Mouse (Mus musculus) lung, embryonic 14.5 days (tissue): ENCODE measurements at regions not wholly inside any gene's neighbourhood (a gene's known extent, or its start where the extent isn't known, plus 50 kb on each side); places are given as distances from the start of the nearest gene placed in this dataset.
"Not testable (repeated sequence)": the region's sequence is repeated elsewhere in the genome, so short reads cannot be mapped to it uniquely, and the experiment has no call there.

Source experiments
- ATAC-seq: fragments of 200-750 bp; cut with Nextera tagmentation; 2 replicates; pipeline ENCODE4 v1.8.0; 2017; ENCODE audit warnings: mild to moderate bottlenecking, moderate TSS enrichment, moderate library complexity; ENCODE audit not compliant: insufficient read depth
- DNase-seq: peaks from one replicate; pipeline ENCODE4 v3.0.0-alpha.2; 2015
- H3K27ac ChIP-seq: fragments of 300-500 bp; sonication (generic); 2 replicates; pipeline ENCODE4 v1.5.1; 2014; ENCODE audit warnings: low read depth, mild to moderate bottlenecking, moderate library complexity
- H3K27me3 ChIP-seq: fragments of 300-500 bp; sonication (generic); 2 replicates; pipeline ENCODE4 v1.6.1; 2014; ENCODE audit warnings: low read length, control low read depth; ENCODE audit not compliant: insufficient read depth
- H3K36me3 ChIP-seq: fragments of 300-500 bp; sonication (generic); 2 replicates; pipeline ENCODE4 v1.6.1; 2014; ENCODE audit warnings: control low read depth; ENCODE audit not compliant: insufficient read depth
- H3K4me1 ChIP-seq: fragments of 300-500 bp; sonication (generic); 2 replicates; pipeline ENCODE4 v1.6.1; 2014; ENCODE audit warnings: antibody characterized with exemption, control low read depth; ENCODE audit not compliant: insufficient read depth
- H3K4me2 ChIP-seq: fragments of 300-500 bp; sonication (generic); 2 replicates; pipeline ENCODE4 v1.6.1; 2014; ENCODE audit warnings: mild to moderate bottlenecking
- H3K4me3 ChIP-seq: fragments of 300-500 bp; sonication (generic); 2 replicates; pipeline ENCODE4 v1.5.1; 2014; ENCODE audit warnings: low read depth, low read length
- H3K9ac ChIP-seq: fragments of 300-500 bp; sonication (generic); 2 replicates; pipeline ENCODE4 v1.6.1; 2014
- H3K9me3 ChIP-seq: fragments of 300-500 bp; sonication (generic); 2 replicates; pipeline ENCODE4 v1.6.1; 2016; ENCODE audit warnings: low read depth, low read length, control low read depth
- CTCF ChIP-seq: IDR thresholded peaks from 2 replicates; pipeline ENCODE4 v1.5.1; 2016; ENCODE audit warnings: antibody characterized with exemption, low read depth
- WGBS: fragments of 180-500 bp; shearing (Covaris S2); extraction: QIAGEN DNeasy Blood & Tissue Kit; methylation state at CpG from one replicate; pipeline ENCODE4 v1.1.7; 2014; 5-methylcytosine and 5-hydroxymethylcytosine counted together

DNA sequence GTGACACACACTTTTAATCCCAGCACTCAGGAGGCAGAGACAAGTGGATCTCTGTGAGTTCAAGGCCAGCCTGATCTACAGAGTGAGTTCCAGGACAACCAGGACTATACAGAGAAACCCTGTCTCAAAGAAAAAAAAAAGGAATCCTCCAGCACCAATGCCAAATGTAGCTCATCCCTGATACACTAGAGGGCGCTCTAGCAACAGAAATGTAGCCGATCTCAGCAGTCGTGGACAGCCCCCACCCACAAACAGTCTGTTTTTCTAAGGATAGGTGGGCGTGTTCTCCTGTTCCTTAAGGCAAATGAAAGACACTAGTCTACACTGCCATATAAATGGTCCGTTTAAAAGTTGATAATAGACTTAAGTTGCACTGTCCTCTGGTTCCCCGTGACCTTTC is 2447.9 kb upstream of the Gm8797 start:
- not testable (repeated sequence) for H3K36me3 ChIP-seq, H3K27ac ChIP-seq, H3K9ac ChIP-seq, DNase-seq, H3K9me3 ChIP-seq, H3K27me3 ChIP-seq, H3K4me2 ChIP-seq, H3K4me3 ChIP-seq, H3K4me1 ChIP-seq, ATAC-seq
- 25% methylated on average over 6 of the region's 6 CpGs for WGBS

DNA sequence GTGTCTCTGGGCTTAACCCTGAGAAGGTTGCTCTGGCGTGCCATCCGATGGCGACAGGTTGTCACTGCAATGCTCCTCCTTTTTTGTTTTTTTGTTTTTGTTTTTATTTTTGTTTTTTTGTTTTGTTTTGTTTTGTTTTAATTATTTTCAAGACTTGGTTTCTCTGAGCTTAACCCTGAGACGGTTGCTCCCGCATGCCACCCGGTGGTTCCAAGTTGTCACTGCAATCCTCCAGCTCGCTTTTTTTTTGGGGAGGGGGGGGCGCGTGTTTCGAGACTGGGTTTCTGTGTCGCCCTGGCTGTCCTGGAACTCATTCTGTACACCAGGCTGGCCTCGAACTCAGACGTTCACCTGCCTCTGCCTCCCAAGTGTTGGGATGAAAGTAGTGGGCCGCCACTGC is 2442.1 kb upstream of the Gm8797 start:
- H3K4me3 ChIP-seq, result no peak overlapping the region
- no peak for TF ChIP-seq CTCF
- H3K27ac ChIP-seq, result no peak overlapping the region
- no peaks in the 10 kb centered on the region for H3K9me3 ChIP-seq
- H3K36me3 ChIP-seq, result no peaks in the 10 kb centered on the region
- no peaks in the 10 kb centered on the region for H3K4me1 ChIP-seq
- no peak overlapping the region for H3K9ac ChIP-seq
- no peak for DNase-seq
- H3K27me3 ChIP-seq, result no peaks in the 10 kb centered on the region
- no peak for ATAC-seq
- H3K4me2 ChIP-seq, result no peak overlapping the region
- WGBS, result 51% methylated on average over 14 of the region's 14 CpGs

DNA sequence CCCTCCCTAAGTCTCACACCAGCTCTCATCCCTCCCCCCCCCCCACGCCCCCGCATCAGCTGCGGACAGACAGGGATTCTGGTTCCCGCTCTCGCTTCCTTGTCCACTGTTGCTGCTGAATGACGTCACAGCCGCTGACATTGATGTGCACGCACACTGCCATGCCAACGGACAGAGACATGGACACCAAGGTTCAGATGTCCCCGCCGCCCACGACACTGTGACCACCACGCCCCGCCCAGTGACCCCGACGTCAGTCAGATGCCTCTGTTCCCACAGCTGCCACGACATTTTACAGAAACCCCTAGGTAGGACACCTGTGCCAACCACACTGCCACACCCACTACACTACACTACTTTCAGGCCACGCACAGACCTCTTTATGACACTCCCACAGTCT is 2441.6 kb upstream of the Gm8797 start:
- ATAC-seq, result no peak
- H3K36me3 ChIP-seq, result no peaks in the 10 kb centered on the region
- no peaks in the 10 kb centered on the region for H3K9me3 ChIP-seq
- WGBS, result 45% methylated on average over 17 of the region's 18 CpGs
- no peak for DNase-seq
- no peak overlapping the region for H3K4me3 ChIP-seq
- H3K27ac ChIP-seq, result no peak overlapping the region
- no peak for TF ChIP-seq CTCF
- no peaks in the 10 kb centered on the region for H3K27me3 ChIP-seq
- H3K4me1 ChIP-seq, result no peaks in the 10 kb centered on the region
- H3K9ac ChIP-seq, result no peak overlapping the region
- no peak overlapping the region for H3K4me2 ChIP-seq

DNA sequence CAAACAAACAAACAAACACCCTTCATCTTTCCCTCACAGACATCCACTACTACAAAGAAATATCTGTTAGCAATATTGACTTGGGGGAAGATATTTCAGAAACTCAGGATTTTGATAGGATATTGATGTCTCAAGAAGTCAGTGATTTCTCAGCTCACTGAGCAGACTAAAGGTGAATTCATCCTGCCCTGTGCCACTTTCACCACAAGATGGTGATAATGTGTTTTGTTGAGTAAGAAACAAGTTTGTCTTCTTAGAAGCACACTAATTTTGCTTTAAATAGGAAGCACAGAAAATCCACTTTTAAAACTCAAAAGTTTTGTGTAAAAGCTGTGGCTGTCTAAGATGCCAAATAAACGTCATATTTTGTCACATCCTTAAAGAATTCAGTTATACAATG is 2439.8 kb upstream of the Gm8797 start:
- no peaks in the 10 kb centered on the region for H3K36me3 ChIP-seq
- DNase-seq (no peak), ATAC-seq (no peak)
- H3K4me3 ChIP-seq, result no peak overlapping the region
- no peaks in the 10 kb centered on the region for H3K4me1 ChIP-seq
- TF ChIP-seq CTCF, result no peak
- H3K9ac ChIP-seq, result no peak overlapping the region
- WGBS, result 40% methylated on average over 1 of the region's 1 CpGs
- no peak overlapping the region for H3K27ac ChIP-seq
- H3K4me2 ChIP-seq, result no peak overlapping the region
- no peaks in the 10 kb centered on the region for H3K9me3 ChIP-seq
- no peaks in the 10 kb centered on the region for H3K27me3 ChIP-seq

DNA sequence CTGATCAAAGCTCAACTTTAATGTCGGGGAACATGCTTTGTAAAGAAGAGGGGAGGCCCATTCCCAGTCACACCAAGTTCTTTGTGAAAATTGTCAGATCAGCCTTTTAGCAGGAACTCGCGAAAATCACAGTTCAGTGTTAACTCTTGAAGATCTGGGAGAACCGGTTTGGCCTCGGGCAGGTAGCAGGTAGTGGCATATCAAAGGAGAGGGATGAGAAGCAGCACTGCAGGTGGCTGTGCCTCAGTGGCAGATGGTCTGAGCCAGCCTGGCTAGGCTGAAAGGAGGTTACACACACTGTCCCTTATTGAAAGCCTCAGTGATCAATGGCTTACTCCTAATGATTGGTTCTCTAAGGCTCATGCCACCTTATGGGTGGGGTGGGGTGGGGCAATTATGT is 2401.0 kb upstream of the Gm8797 start:
- Histone ChIP-seq H3K27ac (no peak overlapping the region), H3K9ac (no peak overlapping the region), H3K4me2 (no peak overlapping the region), H3K27me3 (no peaks in the 10 kb centered on the region), H3K4me1 (no peaks in the 10 kb centered on the region), H3K36me3 (no peaks in the 10 kb centered on the region), H3K9me3 (no peaks in the 10 kb centered on the region), H3K4me3 (no peak overlapping the region)
- peak; percentile 1 for DNase-seq
- no peak for ATAC-seq
- no peak for TF ChIP-seq CTCF
- 15% methylated on average over 5 of the region's 5 CpGs for WGBS

DNA sequence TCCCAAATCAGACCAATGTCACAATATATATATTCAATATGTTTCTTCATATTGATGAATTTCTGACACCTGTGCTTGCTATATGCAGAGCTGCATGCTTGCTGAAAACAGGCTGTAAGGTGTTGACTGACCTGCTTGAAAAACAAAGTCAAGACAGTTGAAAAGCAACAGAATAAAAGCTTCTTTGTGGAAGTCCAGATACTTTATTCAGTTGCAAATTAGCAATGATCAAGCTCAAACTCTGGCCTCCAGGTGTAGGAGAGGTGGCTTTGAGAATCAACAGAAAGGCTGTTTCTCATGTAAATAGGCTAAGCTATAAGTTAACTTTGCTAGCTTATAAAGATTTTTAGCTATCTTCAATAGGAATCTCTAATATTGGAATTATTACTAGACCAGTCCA is 2379.7 kb upstream of the Gm8797 start:
- not testable (repeated sequence) for H3K9ac ChIP-seq, DNase-seq, H3K36me3 ChIP-seq, ATAC-seq, H3K9me3 ChIP-seq, H3K4me2 ChIP-seq, H3K27me3 ChIP-seq, H3K4me1 ChIP-seq, H3K4me3 ChIP-seq, H3K27ac ChIP-seq

DNA sequence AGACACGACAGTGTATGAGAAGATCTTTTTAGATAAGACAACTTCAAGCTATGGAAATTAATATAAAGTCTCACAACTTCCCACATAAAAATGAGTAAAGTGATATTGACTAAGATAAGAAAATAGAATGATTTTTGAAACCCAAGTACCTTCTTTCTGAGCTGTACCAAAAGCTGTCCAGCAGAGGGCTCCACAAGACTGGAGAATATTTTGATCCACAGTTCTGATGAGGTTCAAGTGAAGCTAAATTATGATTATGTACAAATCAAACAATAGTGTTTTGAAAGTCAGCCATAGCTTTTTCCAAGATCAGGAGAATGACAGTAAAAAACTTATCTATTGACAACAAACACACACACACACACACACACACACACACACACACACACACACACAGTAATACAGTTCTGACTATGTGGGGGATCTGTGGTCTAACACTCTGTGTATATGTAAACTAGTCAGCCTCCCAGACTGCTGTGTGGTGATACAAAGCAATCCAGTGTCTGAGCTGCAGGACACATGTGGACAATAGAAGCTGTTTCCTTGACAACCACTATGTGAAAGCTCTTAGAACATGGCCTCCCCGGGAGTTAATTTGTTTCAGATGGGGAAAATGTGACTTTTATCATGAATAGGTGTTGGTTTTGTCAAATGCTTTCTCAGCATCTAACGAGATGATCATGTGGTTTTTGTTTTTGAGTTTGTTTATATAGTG is 2362.4 kb upstream of the Gm8797 start:
- TF ChIP-seq CTCF, result no peak
- H3K4me1 ChIP-seq, result no peaks in the 10 kb centered on the region
- no peaks in the 10 kb centered on the region for H3K27me3 ChIP-seq
- ATAC-seq, result no peak
- 31% methylated on average over 3 of the region's 3 CpGs for WGBS
- H3K9ac ChIP-seq, result no peak overlapping the region
- H3K27ac ChIP-seq, result no peak overlapping the region
- H3K9me3 ChIP-seq, result no peaks in the 10 kb centered on the region
- H3K4me3 ChIP-seq, result no peak overlapping the region
- no peak for DNase-seq
- no peak overlapping the region for H3K4me2 ChIP-seq
- no peaks in the 10 kb centered on the region for H3K36me3 ChIP-seq
